Mouse (Mus musculus) liver, postnatal 0 days (tissue): Measurements from ENCODE around the gene Mcoln3.

Experiments
- CTCF ChIP-seq: sonication (generic); IDR thresholded peaks from 2 replicates; pipeline ENCODE4 v1.5.1; 2016; ENCODE audit warnings: antibody characterized with exemption, low read depth
- EP300 ChIP-seq: IDR thresholded peaks from 2 replicates; pipeline ENCODE4 v1.6.1; 2016; ENCODE audit warnings: antibody characterized with exemption, low read depth, mild to moderate bottlenecking

DNA sequence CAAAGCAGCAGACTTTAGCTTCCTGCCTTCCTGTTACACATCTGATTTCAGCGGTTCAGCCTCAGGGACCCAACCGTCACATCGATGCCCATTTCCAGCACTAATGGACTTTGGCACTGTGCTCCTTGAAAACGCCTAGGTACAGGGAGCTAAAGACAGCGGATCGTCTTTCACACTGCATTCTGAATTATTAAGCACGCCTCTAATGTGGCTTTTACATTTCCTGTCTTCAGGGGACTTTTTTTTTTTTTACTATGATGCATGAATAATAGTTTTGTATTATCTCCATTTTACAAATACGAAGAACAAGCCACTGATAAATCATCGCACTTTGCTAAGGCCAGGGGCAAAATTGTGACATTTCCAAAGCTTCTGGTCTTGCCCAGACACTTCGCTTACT lies 68.8 kb downstream of the Mcoln3 start:
- TF ChIP-seq CTCF (no peak), EP300 (no peak)
